Mouse (Mus musculus) liver, postnatal 0 days (tissue): Measurements from ENCODE around the gene Tnfsf9. TPM values are rescaled to one million over a fixed set of nuclear protein-coding genes. Genes with fewer than 3 reads are reported as not detected.

Source experiments
- ATAC-seq: fragments of 200-750 bp; cut with Nextera tagmentation; 2 replicates; pipeline ENCODE4 v1.8.0; 2017; ENCODE audit warnings: mild to moderate bottlenecking, moderate library complexity
- DNase-seq: peaks from one replicate; pipeline ENCODE4 v3.0.0-alpha.2; 2016
- H3K27ac ChIP-seq: fragments of 300-500 bp; sonication (generic); 2 replicates; pipeline ENCODE4 v1.5.1; 2014; ENCODE audit warnings: antibody characterized with exemption, moderate library complexity, mild to moderate bottlenecking, low read depth
- H3K27me3 ChIP-seq: fragments of 300-500 bp; sonication (generic); 2 replicates; pipeline ENCODE4 v1.6.1; 2014; ENCODE audit warnings: low read length, control low read depth, mixed read lengths; ENCODE audit not compliant: insufficient read depth
- H3K36me3 ChIP-seq: fragments of 300-500 bp; sonication (generic); replicated peaks from 2 replicates; pipeline ENCODE4 v1.6.1; 2014; ENCODE audit warnings: mild to moderate bottlenecking, control low read depth, low read length, moderate library complexity, mixed read lengths; ENCODE audit not compliant: insufficient read depth
- H3K4me1 ChIP-seq: fragments of 300-500 bp; sonication (generic); 2 replicates; pipeline ENCODE4 v1.6.1; 2014; ENCODE audit warnings: antibody characterized with exemption, mild to moderate bottlenecking, control low read depth; ENCODE audit not compliant: insufficient read depth
- H3K4me2 ChIP-seq: fragments of 300-500 bp; sonication (generic); 2 replicates; pipeline ENCODE4 v1.6.1; 2014; ENCODE audit warnings: low read depth, mild to moderate bottlenecking, low read length, moderate library complexity, mixed read lengths
- H3K4me3 ChIP-seq: fragments of 300-500 bp; sonication (generic); 2 replicates; pipeline ENCODE4 v1.5.1; 2014; ENCODE audit warnings: low read depth, low read length
- H3K9ac ChIP-seq: fragments of 300-500 bp; sonication (generic); replicated peaks from 2 replicates; pipeline ENCODE4 v1.6.1; 2014; ENCODE audit warnings: mild to moderate bottlenecking, moderate library complexity
- H3K9me3 ChIP-seq: fragments of 300-500 bp; sonication (generic); 2 replicates; pipeline ENCODE4 v1.6.1; 2016; ENCODE audit warnings: mild to moderate bottlenecking, control low read depth, low read length, mixed read lengths
- CTCF ChIP-seq: sonication (generic); IDR thresholded peaks from 2 replicates; pipeline ENCODE4 v1.5.1; 2016; ENCODE audit warnings: antibody characterized with exemption, low read depth
- EP300 ChIP-seq: IDR thresholded peaks from 2 replicates; pipeline ENCODE4 v1.6.1; 2016; ENCODE audit warnings: antibody characterized with exemption, low read depth, mild to moderate bottlenecking
- WGBS: fragments of 180-500 bp; shearing (Covaris S2); extraction: QIAGEN DNeasy Blood & Tissue Kit; methylation state at CpG from one replicate; pipeline ENCODE4 v1.1.7; 2014; ENCODE audit not compliant: insufficient replicate concordance; 5-methylcytosine and 5-hydroxymethylcytosine counted together
- polyA plus RNA-seq: library from polyadenylated mRNA; unstranded; fragments of >200 nt; fragmentation: Nextera tagmentation; extraction: Ambion mirVana; gene quantifications from 2 replicates; pipeline ENCODE4 v1.2.1, GENCODE M21; 2015

Gene Tnfsf9
- polyA plus RNA-seq, 1 experiment from 2014 or later: 0.56 TPM

GRCm38 (mm10) chr17:57061069-57061468 lies 44.1 kb upstream of the Tnfsf9 start:
- Histone ChIP-seq H3K4me2 (peak overlapping the region; percentile 81), H3K4me1 (peaks cover 25% of the 10 kb centered on the region), H3K4me3 (0 out of 2 replicates have a peak overlapping the region, but pooled peaks have one; percentile 75), H3K27me3 (peaks cover 32% of the 10 kb centered on the region), H3K9me3 (no peaks in the 10 kb centered on the region), H3K36me3 (0 out of 2 replicates have a peak, but pooled peaks cover 5% of the 10 kb centered on the region), H3K27ac (no peak overlapping the region; the same call in 1 of the 2 replicates), H3K9ac (no peak overlapping the region)
- DNase-seq (no peak), ATAC-seq (no peak)
- TF ChIP-seq CTCF: no peak
- TF ChIP-seq EP300: no peak
- 33% methylated on average over 10 of the region's 10 CpGs for WGBS

GRCm38 (mm10) chr17:57062011-57062521 lies 43.1 kb upstream of the Tnfsf9 start:
- 2% methylated on average over 37 of the region's 39 CpGs for WGBS
- Histone ChIP-seq H3K4me3 (peak overlapping the region; percentile 52), H3K36me3 (0 out of 2 replicates have a peak, but pooled peaks cover 7% of the 10 kb centered on the region), H3K27ac (peak overlapping the region; percentile 86), H3K4me1 (peaks cover 25% of the 10 kb centered on the region), H3K27me3 (peaks cover 32% of the 10 kb centered on the region), H3K9ac (peak overlapping the region; percentile 70), H3K9me3 (no peaks in the 10 kb centered on the region), H3K4me2 (peak overlapping the region; percentile 66)
- ATAC-seq (peak; percentile 10; the same call in 1 of the 2 replicates), DNase-seq (peak; percentile 78)
- TF ChIP-seq CTCF: no peak

DNA sequence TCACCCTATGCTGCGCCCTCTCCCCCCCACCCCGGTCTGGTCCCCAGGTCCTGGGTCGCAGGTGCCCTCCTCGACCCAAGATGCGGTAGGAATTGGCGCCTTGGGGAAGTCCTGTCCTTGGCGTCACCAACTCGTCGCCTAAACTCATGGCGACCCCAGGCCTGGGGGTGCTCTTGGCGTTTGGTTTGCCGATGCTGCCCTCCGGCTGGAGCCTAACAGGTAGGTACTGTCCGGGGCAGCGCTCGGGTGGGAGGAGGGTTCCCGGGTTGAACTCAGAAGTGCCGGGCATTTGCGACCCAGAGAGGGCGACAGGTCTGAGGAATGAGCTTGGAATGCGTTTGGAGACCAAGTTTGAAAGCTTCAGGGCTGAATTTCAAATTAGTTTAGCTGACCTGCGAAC lies 42.6 kb upstream of the Tnfsf9 start:
- Histone ChIP-seq H3K36me3 (0 out of 2 replicates have a peak, but pooled peaks cover 7% of the 10 kb centered on the region), H3K9me3 (no peaks in the 10 kb centered on the region), H3K27me3 (peaks cover 32% of the 10 kb centered on the region), H3K4me2 (peak overlapping the region; percentile 66), H3K4me1 (peaks cover 25% of the 10 kb centered on the region), H3K9ac (peak overlapping the region; percentile 70), H3K4me3 (peak overlapping the region; percentile 52), H3K27ac (peak overlapping the region; percentile 86)
- no peak for ATAC-seq
- 5% methylated on average over 22 of the region's 22 CpGs for WGBS
- DNase-seq: no peak
- TF ChIP-seq CTCF: no peak
- TF ChIP-seq EP300: no peak

DNA sequence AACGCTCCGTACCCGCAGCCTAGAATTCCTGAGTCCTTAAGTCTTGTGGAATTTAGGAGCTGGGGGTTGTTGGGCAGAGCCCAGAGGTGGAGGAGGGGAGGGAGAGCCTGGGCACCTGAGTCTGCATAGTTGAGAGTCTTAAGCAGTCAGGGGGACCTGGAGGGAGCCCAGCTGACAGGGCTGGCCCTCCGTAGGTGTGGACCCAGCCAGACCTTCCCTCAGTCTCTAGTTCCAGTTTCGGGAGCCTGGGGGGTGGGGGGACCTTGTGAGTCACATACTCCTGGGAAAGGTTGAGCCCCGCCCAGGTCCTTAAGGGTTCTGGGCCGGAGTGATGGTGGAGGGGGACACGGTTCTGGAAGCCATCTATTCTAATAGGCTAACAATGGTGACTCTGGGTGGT lies 42.1 kb upstream of the Tnfsf9 start:
- TF ChIP-seq CTCF (no peak), EP300 (no peak)
- no peaks in the 10 kb centered on the region for H3K9me3 ChIP-seq
- no peak for ATAC-seq
- WGBS: 41% methylated on average over 8 of the region's 8 CpGs
- peaks cover 22% of the 10 kb centered on the region for H3K4me1 ChIP-seq
- H3K27ac ChIP-seq: no peak overlapping the region
- H3K27me3 ChIP-seq: peaks cover 32% of the 10 kb centered on the region
- peak overlapping the region; percentile 70 for H3K9ac ChIP-seq
- H3K36me3 ChIP-seq: 0 out of 2 replicates have a peak, but pooled peaks cover 7% of the 10 kb centered on the region
- H3K4me3 ChIP-seq: peak overlapping the region; percentile 52
- DNase-seq: no peak
- peak overlapping the region; percentile 66 for H3K4me2 ChIP-seq

DNA sequence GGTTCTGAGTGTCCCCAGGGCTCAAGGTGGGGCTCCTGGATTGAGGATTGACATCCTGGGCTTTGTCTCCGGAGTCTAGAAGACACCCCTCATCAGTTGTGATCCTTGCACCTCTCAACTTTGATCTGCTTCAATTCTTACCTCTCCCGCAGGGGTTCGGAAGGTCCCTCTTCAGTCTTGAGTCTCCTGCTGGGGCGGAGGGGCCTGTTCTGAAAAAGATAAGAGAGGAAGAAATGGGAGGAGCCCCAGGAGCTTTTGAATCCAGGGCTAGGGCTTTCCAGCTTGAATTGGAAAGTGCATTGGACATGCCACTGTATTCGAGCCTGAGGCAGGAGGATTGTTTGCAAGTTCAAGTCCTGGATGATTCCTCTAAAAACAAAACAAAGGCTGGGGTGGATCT lies 38.2 kb upstream of the Tnfsf9 start:
- no peak overlapping the region for H3K4me3 ChIP-seq
- no peak overlapping the region for H3K4me2 ChIP-seq
- H3K4me1 ChIP-seq: peaks cover 2% of the 10 kb centered on the region; the same call in 1 of the 2 replicates
- H3K9me3 ChIP-seq: no peaks in the 10 kb centered on the region
- WGBS: 52% methylated on average over 5 of the region's 5 CpGs
- H3K9ac ChIP-seq: no peak overlapping the region
- no peak overlapping the region for H3K27ac ChIP-seq
- DNase-seq (no peak), ATAC-seq (no peak)
- H3K27me3 ChIP-seq: peaks cover 12% of the 10 kb centered on the region
- TF ChIP-seq CTCF: no peak
- TF ChIP-seq EP300: no peak
- H3K36me3 ChIP-seq: 0 out of 2 replicates have a peak, but pooled peaks cover 7% of the 10 kb centered on the region

DNA sequence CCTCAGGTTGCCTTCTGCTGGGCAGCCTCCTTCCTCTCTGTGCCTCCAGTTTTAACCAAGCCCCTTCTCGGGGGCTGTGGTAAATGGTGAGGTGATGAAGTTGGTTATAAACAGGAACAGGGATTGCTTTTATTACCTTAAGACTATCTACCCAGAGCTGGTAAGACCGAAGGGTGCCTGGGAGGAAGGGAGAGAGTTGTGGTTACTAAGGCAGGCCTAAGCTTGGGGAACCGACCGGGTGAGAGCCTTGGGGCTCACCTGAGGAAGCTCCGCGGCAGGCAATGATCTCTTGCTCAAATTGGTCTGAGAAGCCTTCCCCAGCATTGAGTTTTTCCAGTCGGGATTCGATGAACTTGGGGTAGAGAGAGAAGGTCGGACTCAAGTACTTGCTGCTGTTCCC lies 34.9 kb upstream of the Tnfsf9 start:
- 23% methylated on average over 9 of the region's 9 CpGs for WGBS
- Histone ChIP-seq H3K4me1 (no peaks in the 10 kb centered on the region), H3K4me2 (no peak overlapping the region)

More for the DNA sequence above, 34.9 kb upstream of the Tnfsf9 start:
- ATAC-seq: no peak
- Histone ChIP-seq H3K27ac (no peak overlapping the region), H3K27me3 (no peaks in the 10 kb centered on the region), H3K9me3 (no peaks in the 10 kb centered on the region), H3K36me3 (0 out of 2 replicates have a peak, but pooled peaks cover 6% of the 10 kb centered on the region), H3K4me3 (no peak overlapping the region), H3K9ac (no peak overlapping the region)
- DNase-seq: no peak
- TF ChIP-seq EP300: no peak
- TF ChIP-seq CTCF: no peak
